Mouse (Mus musculus): ENCODE results near the gene Pim1. TPM values are rescaled to one million over a fixed set of nuclear protein-coding genes. Genes with fewer than 3 reads are reported as not detected.

The Pim1 gene
- total and polyA plus RNA-seq, 3 experiments = 75.8 to 178 (median 133) TPM

DNA sequence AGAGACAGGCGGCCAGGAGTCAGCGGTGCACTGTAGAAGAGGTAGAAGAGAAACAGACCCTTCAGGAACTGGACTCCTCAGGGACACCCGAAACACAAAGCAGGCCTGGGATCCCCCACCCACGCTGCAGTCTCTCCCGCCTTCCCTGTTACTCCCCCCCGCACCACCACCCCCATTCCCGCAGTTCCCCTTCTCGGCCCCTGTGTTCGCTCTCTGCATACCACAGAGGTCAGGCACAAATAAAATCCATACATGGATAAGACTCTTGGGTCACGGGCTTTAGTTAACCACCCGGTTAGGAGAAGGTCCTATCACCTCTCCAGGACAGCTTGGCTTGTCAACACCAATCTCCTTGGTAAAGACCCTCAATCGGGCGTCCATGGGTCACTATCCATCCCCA is 26.9 kb upstream of the Pim1 start:
- H3K4me3 ChIP-seq (replicated peaks in 1 of 3; ENCODE audit: low read depth in 2 of 3, low read length in 2 of 3, poor library complexity in 1 of 3) = no peak overlapping the region
- TF ChIP-seq POLR2AphosphoS2 (IDR thresholded peaks at IDR 0.05; ENCODE audit: low read depth, low read length) (no peak), SMC3 (IDR thresholded peaks at IDR 0.05; ENCODE audit: low read depth, low read length) (no peak), RAD21 (IDR thresholded peaks at IDR 0.05; ENCODE audit: low read depth, low read length) (no peak), MEF2A (IDR thresholded peaks at IDR 0.05; ENCODE audit: borderline replicate concordance, low read depth, low read length) (no peak), MAFK (IDR thresholded peaks at IDR 0.05; ENCODE audit: insufficient replicate concordance, low read length) (no peak), UBTF (IDR thresholded peaks at IDR 0.05; ENCODE audit: low read depth, low read length) (no peak), EP300 (IDR thresholded peaks at IDR 0.05; ENCODE audit: low read length) (no peak), CHD2 (IDR thresholded peaks at IDR 0.05; ENCODE audit: low read length) (no peak), SIN3A (IDR thresholded peaks at IDR 0.05; ENCODE audit: low read length) (no peak), IRF4 (IDR thresholded peaks at IDR 0.05; ENCODE audit: low read depth, low read length) (no peak), HCFC1 (IDR thresholded peaks at IDR 0.05; ENCODE audit: low read depth, low read length) (no peak), PAX5 (IDR thresholded peaks at IDR 0.05; ENCODE audit: low read length) (no peak), USF1 (IDR thresholded peaks at IDR 0.05; ENCODE audit: low read depth, low read length) (no peak)
- peaks cover 2 to 31% of the 10 kb centered on the region in 2 experiments; a peak in 3 of 4 replicates for H3K4me1 ChIP-seq (ENCODE audit: control insufficient read depth in 1 of 2, insufficient read depth in 2 of 2)
- DNase-seq (ENCODE audit: extremely low read depth) = no peak
- dilution Hi-C loops (cut with MboI; ENCODE audit: extremely low pct_ligation_motif_present, extremely low pct_unique_long_range_greater_than_20kb, low sequenced_read_pairs) = no loop called here
- no peaks in the 10 kb centered on the region for H3K27me3 ChIP-seq (replicated peaks)
- in situ Hi-C loops (cut with MboI; ENCODE audit: low pct_ligation_motif_present, low pct_unique_long_range_greater_than_20kb, low sequenced_read_pairs) = no loop called here
- 0 out of 2 replicates have a peak, but pooled peaks cover 2% of the 10 kb centered on the region for H3K79me2 ChIP-seq (replicated peaks; ENCODE audit: control insufficient read depth, extremely low read depth, insufficient read depth, poor library complexity, severe bottlenecking)
- no peaks in the 10 kb centered on the region for H3K36me3 ChIP-seq (replicated peaks in 1 of 2; ENCODE audit: control insufficient read depth in 1 of 2, insufficient read depth in 1 of 2, low read length in 1 of 2)
- no peaks in the 10 kb centered on the region for H3K9me3 ChIP-seq (replicated peaks; ENCODE audit: low read length)
- H3K27ac ChIP-seq (ENCODE audit: insufficient read depth, low read depth) = no peak overlapping the region
- H3K4me2 ChIP-seq (ENCODE audit: insufficient read depth, low read depth, poor library complexity, severe bottlenecking) = no peak overlapping the region
- H3K9ac ChIP-seq (ENCODE audit: insufficient read depth, low read depth) = no peak overlapping the region

DNA sequence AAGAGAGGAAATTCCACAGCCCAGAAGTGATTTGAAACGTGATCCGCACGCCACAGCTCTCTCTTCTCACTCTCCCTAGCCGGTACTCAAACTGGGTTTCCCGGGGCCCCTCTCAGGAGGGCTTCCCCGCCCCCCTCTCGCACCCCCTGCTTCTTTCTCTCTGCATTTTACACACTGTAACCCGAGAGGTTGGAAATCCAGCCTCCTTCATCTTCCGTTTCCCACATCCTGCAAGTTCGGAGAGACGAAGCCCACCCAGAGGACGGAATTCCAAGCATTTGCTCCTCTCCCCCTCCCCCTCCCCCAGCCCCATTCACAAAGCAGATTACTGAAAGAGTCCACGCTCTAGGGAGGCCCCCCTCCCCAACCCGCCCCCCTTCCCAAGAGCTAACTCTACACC is 26.5 kb upstream of the Pim1 start:
- dilution Hi-C loops (cut with MboI; ENCODE audit: extremely low pct_ligation_motif_present, extremely low pct_unique_long_range_greater_than_20kb, low sequenced_read_pairs) = no loop called here
- Histone ChIP-seq H3K27me3 (replicated peaks) (no peaks in the 10 kb centered on the region), H3K9ac (ENCODE audit: insufficient read depth, low read depth) (no peak overlapping the region), H3K9me3 (replicated peaks; ENCODE audit: low read length) (no peaks in the 10 kb centered on the region), H3K4me2 (ENCODE audit: insufficient read depth, low read depth, poor library complexity, severe bottlenecking) (no peak overlapping the region), H3K4me1 (ENCODE audit: control insufficient read depth in 1 of 2, insufficient read depth in 2 of 2) (peaks cover 2 to 35% of the 10 kb centered on the region in 2 experiments; a peak in 3 of 4 replicates), H3K36me3 (replicated peaks in 1 of 2; ENCODE audit: control insufficient read depth in 1 of 2, insufficient read depth in 1 of 2, low read length in 1 of 2) (no peaks in the 10 kb centered on the region), H3K79me2 (replicated peaks; ENCODE audit: control insufficient read depth, extremely low read depth, insufficient read depth, poor library complexity, severe bottlenecking) (0 out of 2 replicates have a peak, but pooled peaks cover 2% of the 10 kb centered on the region), H3K27ac (ENCODE audit: insufficient read depth, low read depth) (no peak overlapping the region), H3K4me3 (replicated peaks in 1 of 3; ENCODE audit: low read depth in 2 of 3, low read length in 2 of 3, poor library complexity in 1 of 3) (no peak overlapping the region)
- no peak for TF ChIP-seq TBP (conservative IDR thresholded peaks at IDR 0.05; ENCODE audit: low read depth, low read length)
- TF ChIP-seq EP300 (IDR thresholded peaks at IDR 0.05; ENCODE audit: low read length) = no peak
- TF ChIP-seq ZNF384 (IDR thresholded peaks at IDR 0.05; ENCODE audit: low read depth, low read length) = no peak
- no peak for TF ChIP-seq ZKSCAN1 (IDR thresholded peaks at IDR 0.05; ENCODE audit: borderline replicate concordance, low read depth, low read length)
- TF ChIP-seq CHD1 (IDR thresholded peaks at IDR 0.05; ENCODE audit: low read depth, low read length) = no peak
- TF ChIP-seq POLR2A (IDR thresholded peaks at IDR 0.05; ENCODE audit: low read depth, low read length) = no peak
- no peak for TF ChIP-seq ZMIZ1 (IDR thresholded peaks at IDR 0.05; ENCODE audit: low read depth, low read length)
- TF ChIP-seq ELF1 (IDR thresholded peaks at IDR 0.05; ENCODE audit: low read depth, low read length) = no peak
- no peak for TF ChIP-seq NRF1 (IDR thresholded peaks at IDR 0.05; ENCODE audit: low read depth, low read length)
- no peak for TF ChIP-seq BHLHE40 (IDR thresholded peaks at IDR 0.05; ENCODE audit: low read depth, low read length)
- TF ChIP-seq IRF4 (IDR thresholded peaks at IDR 0.05; ENCODE audit: low read depth, low read length) = no peak
- TF ChIP-seq SIN3A (IDR thresholded peaks at IDR 0.05; ENCODE audit: low read length) = no peak
- TF ChIP-seq MYC (IDR thresholded peaks at IDR 0.05; ENCODE audit: low read depth, low read length) = no peak
- TF ChIP-seq USF1 (IDR thresholded peaks at IDR 0.05; ENCODE audit: low read depth, low read length) = no peak
- no peak for TF ChIP-seq CTCF (conservative IDR thresholded peaks at IDR 0.05 in 1 of 2, IDR thresholded peaks at IDR 0.05 in 1 of 2; ENCODE audit: low read depth in 2 of 2, low read length in 2 of 2)
- TF ChIP-seq MXI1 (IDR thresholded peaks at IDR 0.05; ENCODE audit: low read depth, low read length) = no peak
- in situ Hi-C loops (cut with MboI; ENCODE audit: low pct_ligation_motif_present, low pct_unique_long_range_greater_than_20kb, low sequenced_read_pairs) = no loop called here
- no peak for DNase-seq (ENCODE audit: extremely low read depth)

All from CH12.LX (cell line).